Mouse (Mus musculus): ENCODE measurements around the gene Elfn2. TPM values are rescaled to one million over a fixed set of nuclear protein-coding genes. Genes with fewer than 3 reads are reported as not detected.

Gene Elfn2
- polyA plus RNA-seq, 1 experiment from 2014 or later = not detected

- WGBS (ENCODE audit: missing documents) = 82% methylated on average over 6 of the region's 6 CpGs
- H3K36me3 ChIP-seq (ENCODE audit: inconsistent target) = no peaks in the 10 kb centered on the region
- H3K27ac ChIP-seq = no peak overlapping the region
- H3K4me3 ChIP-seq (ENCODE audit: inconsistent target) = no peak overlapping the region
- H3K79me2 ChIP-seq (ENCODE audit: inconsistent target) = no peaks in the 10 kb centered on the region
Measured at GRCm38 (mm10) chr15:78737146-78737545, 18.6 kb upstream of the Elfn2 start.

GRCm38 (mm10) chr15:78736681-78737100 is 18.1 kb upstream of the Elfn2 start:
- Histone ChIP-seq H3K27ac (no peak overlapping the region), H3K79me2 (ENCODE audit: inconsistent target) (no peaks in the 10 kb centered on the region), H3K36me3 (ENCODE audit: inconsistent target) (no peaks in the 10 kb centered on the region), H3K4me3 (ENCODE audit: inconsistent target) (no peak overlapping the region)
- 69% methylated on average over 7 of the region's 7 CpGs for WGBS (ENCODE audit: missing documents)

GRCm38 (mm10) chr15:78736181-78736579 is 17.6 kb upstream of the Elfn2 start:
- H3K79me2 ChIP-seq (ENCODE audit: inconsistent target) = no peaks in the 10 kb centered on the region
- H3K4me3 ChIP-seq (ENCODE audit: inconsistent target) = no peak overlapping the region
- no peak overlapping the region for H3K27ac ChIP-seq
- 79% methylated on average over 3 of the region's 3 CpGs for WGBS (ENCODE audit: missing documents)
- no peaks in the 10 kb centered on the region for H3K36me3 ChIP-seq (ENCODE audit: inconsistent target)

- 74% methylated on average over 17 of the region's 17 CpGs for WGBS (ENCODE audit: missing documents)
- H3K4me3 ChIP-seq (ENCODE audit: inconsistent target) = no peak overlapping the region
- no peaks in the 10 kb centered on the region for H3K36me3 ChIP-seq (ENCODE audit: inconsistent target)
- no peak overlapping the region for H3K27ac ChIP-seq
- no peaks in the 10 kb centered on the region for H3K79me2 ChIP-seq (ENCODE audit: inconsistent target)
Measured at GRCm38 (mm10) chr15:78735431-78736180, 17.0 kb upstream of the Elfn2 start.

GRCm38 (mm10) chr15:78731830-78732229 is 13.3 kb upstream of the Elfn2 start:
- 36% methylated on average over 4 of the region's 4 CpGs for WGBS (ENCODE audit: missing documents)
- H3K4me3 ChIP-seq (ENCODE audit: inconsistent target) = no peak overlapping the region
- H3K36me3 ChIP-seq (ENCODE audit: inconsistent target) = no peaks in the 10 kb centered on the region

DNA sequence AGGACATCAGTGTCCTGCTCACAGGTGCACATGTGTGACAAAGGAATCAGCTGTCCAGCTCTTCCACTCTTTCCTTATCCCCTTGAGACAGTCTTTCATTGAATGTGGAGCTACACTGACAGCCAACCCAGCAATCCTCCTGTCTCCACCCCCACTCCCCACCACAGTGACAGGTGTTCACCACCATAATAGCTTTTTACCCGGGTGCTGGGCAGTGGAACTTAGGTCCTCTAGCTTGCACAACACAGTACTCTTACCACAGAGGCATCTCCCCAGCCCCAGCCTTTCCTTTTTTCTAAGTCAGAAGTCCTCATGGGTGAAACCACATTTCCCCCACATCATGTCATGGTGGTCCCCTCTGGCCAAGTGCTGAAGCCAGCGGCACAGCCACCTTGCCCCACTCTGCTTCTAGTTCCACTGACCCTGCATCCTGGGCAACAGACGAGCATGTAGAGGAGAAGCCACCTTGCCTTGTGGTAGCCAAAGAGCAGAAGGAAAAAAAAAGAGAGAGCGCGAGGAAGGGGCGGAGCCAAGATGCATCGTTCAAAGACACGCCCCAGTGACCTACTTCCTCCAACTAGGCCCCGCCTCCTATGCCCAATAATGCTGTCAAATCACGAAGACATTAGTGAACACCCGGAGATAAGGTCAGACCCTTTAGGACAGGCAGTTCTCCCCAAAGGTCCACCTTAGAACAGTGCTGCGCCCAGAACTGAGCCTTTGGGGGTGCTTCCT is 11.9 kb upstream of the Elfn2 start:
- no peak overlapping the region for H3K4me3 ChIP-seq (ENCODE audit: inconsistent target)
- no peak overlapping the region for H3K27ac ChIP-seq
- H3K79me2 ChIP-seq (ENCODE audit: inconsistent target) = no peaks in the 10 kb centered on the region
- 49% methylated on average over 11 of the region's 12 CpGs for WGBS (ENCODE audit: missing documents)
- H3K36me3 ChIP-seq (ENCODE audit: inconsistent target) = no peaks in the 10 kb centered on the region

More at GRCm38 (mm10) chr15:78731830-78732229, 13.3 kb upstream of the Elfn2 start:
- no peak overlapping the region for H3K27ac ChIP-seq
- H3K79me2 ChIP-seq (ENCODE audit: inconsistent target) = no peaks in the 10 kb centered on the region

- WGBS (ENCODE audit: missing documents) = 67% methylated on average over 7 of the region's 7 CpGs
- H3K27ac ChIP-seq = no peak overlapping the region
Measured at GRCm38 (mm10) chr15:78726697-78727096, 8.1 kb upstream of the Elfn2 start.

DNA sequence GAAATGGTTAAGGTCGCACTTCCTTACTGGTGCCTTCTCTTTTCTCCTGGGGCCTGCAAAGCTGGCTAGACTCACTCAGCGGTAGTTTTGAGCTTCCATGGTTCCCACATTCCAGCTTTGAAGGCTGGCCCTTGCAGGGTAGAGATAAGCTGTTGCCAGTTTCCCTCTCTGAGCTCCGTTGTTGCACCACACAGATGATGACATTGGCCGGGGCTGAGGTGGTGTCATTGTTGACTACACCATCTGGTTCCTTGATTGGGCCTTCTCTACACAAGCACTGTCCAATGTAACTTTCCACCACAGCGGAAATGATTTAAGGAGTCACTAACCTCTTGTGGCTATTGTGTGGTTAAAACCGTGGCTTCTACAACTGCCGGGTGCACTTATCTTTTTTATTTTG is 2.0 kb upstream of the Elfn2 start:
- H3K36me3 ChIP-seq (ENCODE audit: inconsistent target) = no peaks in the 10 kb centered on the region
- H3K27ac ChIP-seq = no peak overlapping the region
- 1% methylated on average over 7 of the region's 7 CpGs for WGBS (ENCODE audit: missing documents)
- H3K79me2 ChIP-seq (ENCODE audit: inconsistent target) = no peaks in the 10 kb centered on the region
- H3K4me3 ChIP-seq (ENCODE audit: inconsistent target) = no peak overlapping the region

More at GRCm38 (mm10) chr15:78726697-78727096, 8.1 kb upstream of the Elfn2 start:
- no peaks in the 10 kb centered on the region for H3K36me3 ChIP-seq (ENCODE audit: inconsistent target)
- no peaks in the 10 kb centered on the region for H3K79me2 ChIP-seq (ENCODE audit: inconsistent target)
- H3K4me3 ChIP-seq (ENCODE audit: inconsistent target) = no peak overlapping the region

- under 1% methylated on average over 15 of the region's 16 CpGs for WGBS (ENCODE audit: missing documents)
Measured at GRCm38 (mm10) chr15:78720094-78720493, 1.5 kb upstream of the Elfn2 start.

GRCm38 (mm10) chr15:78719416-78719815 is 845 bp upstream of the Elfn2 start:
- Histone ChIP-seq H3K79me2 (ENCODE audit: inconsistent target) (no peaks in the 10 kb centered on the region), H3K4me3 (ENCODE audit: inconsistent target) (no peak overlapping the region), H3K27ac (no peak overlapping the region), H3K36me3 (ENCODE audit: inconsistent target) (no peaks in the 10 kb centered on the region)
- WGBS (ENCODE audit: missing documents) = 13% methylated on average over 14 of the region's 14 CpGs

More at GRCm38 (mm10) chr15:78720094-78720493, 1.5 kb upstream of the Elfn2 start:
- H3K4me3 ChIP-seq (ENCODE audit: inconsistent target) = no peak overlapping the region
- H3K79me2 ChIP-seq (ENCODE audit: inconsistent target) = no peaks in the 10 kb centered on the region
- no peak overlapping the region for H3K27ac ChIP-seq
- no peaks in the 10 kb centered on the region for H3K36me3 ChIP-seq (ENCODE audit: inconsistent target)

DNA sequence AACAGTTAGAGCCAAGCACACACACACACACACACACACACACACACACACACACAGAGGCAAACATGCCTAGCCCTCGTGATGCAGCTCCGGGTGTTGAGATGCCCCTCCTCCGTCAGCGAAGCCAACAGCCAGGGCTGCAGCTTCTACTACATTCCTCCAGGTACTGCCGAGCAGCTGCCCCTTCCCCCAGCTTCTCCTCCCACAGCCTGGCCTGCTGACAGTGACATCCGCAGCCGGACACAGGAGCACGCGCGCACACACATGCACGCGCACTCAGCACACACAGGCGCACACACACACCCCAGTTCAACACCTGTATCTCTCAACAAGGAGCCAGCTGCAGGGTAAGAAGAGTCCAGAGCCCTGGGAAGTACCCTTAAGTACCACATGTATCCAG is 1.6 kb downstream of the Elfn2 start:
- Histone ChIP-seq H3K27ac (no peak overlapping the region), H3K79me2 (ENCODE audit: inconsistent target) (no peaks in the 10 kb centered on the region), H3K4me3 (ENCODE audit: inconsistent target) (no peak overlapping the region), H3K36me3 (ENCODE audit: inconsistent target) (no peaks in the 10 kb centered on the region)
- WGBS (ENCODE audit: missing documents) = 51% methylated on average over 11 of the region's 13 CpGs

- 24% methylated on average over 5 of the region's 5 CpGs for WGBS (ENCODE audit: missing documents)
- H3K36me3 ChIP-seq (ENCODE audit: inconsistent target) = no peaks in the 10 kb centered on the region
Measured at GRCm38 (mm10) chr15:78715856-78716255, 2.7 kb downstream of the Elfn2 start.

GRCm38 (mm10) chr15:78713751-78714150 is 4.8 kb downstream of the Elfn2 start:
- 82% methylated on average over 7 of the region's 7 CpGs for WGBS (ENCODE audit: missing documents)
- Histone ChIP-seq H3K4me3 (ENCODE audit: inconsistent target) (no peak overlapping the region), H3K36me3 (ENCODE audit: inconsistent target) (no peaks in the 10 kb centered on the region), H3K27ac (no peak overlapping the region), H3K79me2 (ENCODE audit: inconsistent target) (no peaks in the 10 kb centered on the region)

More at GRCm38 (mm10) chr15:78715856-78716255, 2.7 kb downstream of the Elfn2 start:
- no peak overlapping the region for H3K4me3 ChIP-seq (ENCODE audit: inconsistent target)
- H3K79me2 ChIP-seq (ENCODE audit: inconsistent target) = no peaks in the 10 kb centered on the region
- no peak overlapping the region for H3K27ac ChIP-seq

DNA sequence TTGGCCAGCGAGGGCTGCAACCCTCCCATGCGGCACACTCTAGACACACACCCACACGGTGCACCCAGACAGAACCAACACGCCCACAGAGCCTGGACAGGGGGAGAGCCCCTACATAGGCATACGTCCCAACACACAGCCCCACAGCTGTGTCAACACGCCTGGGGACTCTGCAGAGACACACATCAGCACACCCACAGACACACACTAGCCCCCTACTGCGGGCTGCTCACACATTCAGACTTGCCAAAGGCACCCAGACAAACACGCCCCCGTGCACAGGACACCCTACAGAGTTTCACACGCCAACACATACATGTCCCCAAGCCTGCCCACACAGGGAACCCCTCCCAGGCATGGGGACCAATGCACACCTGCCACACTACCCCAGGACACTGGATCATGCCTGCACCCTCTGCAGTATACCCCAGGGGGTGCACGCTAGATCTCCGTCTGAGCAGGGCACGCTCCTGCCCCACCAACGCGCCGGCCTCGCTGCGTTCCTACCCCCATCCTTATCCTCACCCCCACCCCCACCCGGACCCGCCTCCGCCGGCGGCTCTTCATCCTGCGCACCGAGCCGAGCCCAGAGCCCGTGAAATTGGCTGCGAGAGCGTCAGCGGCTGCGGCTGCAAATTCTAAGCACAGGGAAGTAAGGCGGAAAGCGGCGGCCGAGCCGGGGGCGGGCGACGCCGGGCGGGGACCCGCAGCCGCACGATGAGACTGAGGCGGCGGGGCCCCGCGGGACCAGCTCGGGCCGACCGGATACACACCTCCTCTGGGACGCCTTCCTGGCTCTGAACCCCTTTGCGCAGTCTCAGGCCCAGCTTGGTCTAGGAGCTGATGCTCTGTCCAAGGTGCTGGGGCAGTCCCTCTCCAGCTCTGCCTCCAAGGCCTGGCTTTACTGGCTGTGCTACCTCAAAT is 6.0 kb downstream of the Elfn2 start:
- Histone ChIP-seq H3K79me2 (ENCODE audit: inconsistent target) (no peaks in the 10 kb centered on the region), H3K36me3 (ENCODE audit: inconsistent target) (no peaks in the 10 kb centered on the region), H3K4me3 (ENCODE audit: inconsistent target) (no peak overlapping the region), H3K27ac (no peak overlapping the region)
- WGBS (ENCODE audit: missing documents) = 12% methylated on average over 50 of the region's 53 CpGs
